Mouse (Mus musculus) ES-E14 (cell line): ENCODE measurements at regions not wholly inside any gene's neighbourhood (a gene's known extent, or its start where the extent isn't known, plus 50 kb on each side); places are given as distances from the start of the nearest gene placed in this dataset.

Experiments used
- DNase-seq: peaks from one replicate; pipeline ENCODE4 v3.0.0-alpha.2; 2013; ENCODE audit warnings: low read depth, low spot score
- H3K27ac ChIP-seq: 2 replicates; pipeline ENCODE4 v1.5.1; 2012; ENCODE audit warnings: low read depth, mild to moderate bottlenecking, low read length, moderate library complexity, mixed read lengths; ENCODE audit not compliant: poor library complexity, insufficient read depth, severe bottlenecking
- H3K36me3 ChIP-seq: 2 replicates; pipeline ENCODE4 v1.6.1; 2012; ENCODE audit warnings: mild to moderate bottlenecking, low read length, moderate library complexity, mixed read lengths; ENCODE audit not compliant: control insufficient read depth, poor library complexity, insufficient read depth, severe bottlenecking
- H3K4me1 ChIP-seq, 2 experiments: fragments of 150-350 bp in 1 of 2; sonication (generic) in 1 of 2; 2 replicates each; pipeline ENCODE4 v1.6.1; 2012; ENCODE audit warnings: low read length in 2 of 2, mild to moderate bottlenecking in 1 of 2, mixed read lengths in 1 of 2; ENCODE audit not compliant: control insufficient read depth in 2 of 2, insufficient read depth in 2 of 2, poor library complexity in 1 of 2
- H3K4me3 ChIP-seq, 2 experiments: fragments of 150-350 bp in 1 of 2; sonication (generic) in 1 of 2; 2 replicates each; pipeline ENCODE4 v1.5.1; 2012; ENCODE audit warnings: low read length in 2 of 2, low read depth in 1 of 2, mild to moderate bottlenecking in 1 of 2, mixed read lengths in 1 of 2; ENCODE audit not compliant: insufficient read depth in 1 of 2, poor library complexity in 1 of 2, severe bottlenecking in 1 of 2
- H3K9ac ChIP-seq: 2 replicates; pipeline ENCODE4 v1.6.1; 2012; ENCODE audit warnings: low read depth, mild to moderate bottlenecking, low read length, mixed read lengths; ENCODE audit not compliant: poor library complexity, insufficient read depth, severe bottlenecking
- H3K9me3 ChIP-seq: fragments of 150-350 bp; sonication (generic); 2 replicates; pipeline ENCODE4 v1.6.1; 2012; ENCODE audit warnings: low read depth, mild to moderate bottlenecking, low read length; ENCODE audit not compliant: control insufficient read depth, insufficient read depth
- CHD2 ChIP-seq: IDR thresholded peaks from 2 replicates; pipeline ENCODE4 v1.6.1; 2014; ENCODE audit warnings: mild to moderate bottlenecking, low read depth, low read length, inconsistent platforms
- HCFC1 ChIP-seq: IDR thresholded peaks from 2 replicates; pipeline ENCODE4 v1.6.1; 2012; ENCODE audit warnings: low read length, inconsistent platforms, borderline replicate concordance; ENCODE audit not compliant: insufficient read depth
- MAFK ChIP-seq: IDR thresholded peaks from 2 replicates; pipeline ENCODE4 v1.6.1; 2014; ENCODE audit warnings: mild to moderate bottlenecking, low read depth, low read length, inconsistent platforms; ENCODE audit not compliant: insufficient read depth
- ZC3H11A ChIP-seq: IDR thresholded peaks from 2 replicates; pipeline ENCODE4 v1.6.1; 2012; ENCODE audit warnings: low read depth, mild to moderate bottlenecking, inconsistent platforms, low read length, borderline replicate concordance
- ZNF384 ChIP-seq: IDR thresholded peaks from 2 replicates; pipeline ENCODE4 v1.6.1; 2012; ENCODE audit warnings: low read depth, low read length, inconsistent platforms
- in situ Hi-C, 2 experiments: fragments of 600-800 bp; cut with MboI; formaldehyde crosslinking; loops; one replicate each; pipeline ENCODE4 v1.15.1; 2025; ENCODE audit warnings: low sequenced_read_pairs in 2 of 2, inconsistent platforms in 1 of 2; ENCODE audit not compliant: unreplicated experiment in 2 of 2

DNA sequence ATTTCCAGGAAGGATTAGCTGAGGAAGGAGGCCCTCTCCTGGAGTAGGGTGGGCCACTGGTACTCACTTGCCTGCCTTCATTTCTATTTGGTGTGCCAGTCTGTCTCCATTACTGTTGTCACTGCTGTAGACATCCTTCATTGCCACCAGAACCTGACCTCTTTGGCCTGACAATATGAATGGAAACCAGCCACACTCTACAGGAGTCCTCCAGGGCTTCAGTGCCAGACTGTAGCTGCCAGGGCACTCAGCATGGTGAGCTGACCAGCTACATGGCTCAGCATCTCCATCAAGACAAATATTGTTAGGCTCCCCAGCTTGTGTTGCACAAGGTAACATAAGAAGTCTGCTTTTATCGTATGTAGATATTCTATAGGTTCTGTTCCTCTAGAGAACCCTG is 205.2 kb upstream of the Adra1b start:
- no peak for TF ChIP-seq HCFC1
- no peak for TF ChIP-seq MAFK
- TF ChIP-seq ZC3H11A, result no peak
- no peak for TF ChIP-seq ZNF384
- TF ChIP-seq CHD2, result no peak
- Histone ChIP-seq H3K9me3 (no peaks in the 10 kb centered on the region), H3K36me3 (no peaks in the 10 kb centered on the region), H3K9ac (no peak overlapping the region), H3K4me3 (no peak overlapping the region), H3K4me1 (no peaks in the 10 kb centered on the region), H3K27ac (no peak overlapping the region)
- no peak for DNase-seq
- in situ Hi-C loops, result no loop called here

DNA sequence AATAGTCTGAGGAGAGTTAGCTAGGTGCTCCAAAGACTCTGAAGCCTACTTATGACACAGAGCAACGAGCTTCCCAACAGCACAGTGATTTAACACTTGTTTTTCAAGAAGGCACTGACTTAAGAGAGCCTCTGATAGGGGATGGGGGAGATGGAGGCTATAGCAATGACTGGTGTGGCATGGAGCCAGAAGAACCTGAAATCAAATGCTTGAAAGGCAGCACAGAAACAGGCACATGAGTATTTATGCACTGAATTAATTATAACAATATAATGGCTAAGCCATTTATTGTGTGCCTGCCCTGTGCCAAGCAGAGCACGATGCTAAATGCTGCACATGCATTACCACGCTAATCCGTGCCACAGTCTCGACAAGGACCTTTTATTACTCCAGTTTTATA is 210.5 kb upstream of the Adra1b start:
- Histone ChIP-seq H3K9ac (no peak overlapping the region), H3K27ac (no peak overlapping the region), H3K4me3 (no peak overlapping the region), H3K9me3 (no peaks in the 10 kb centered on the region), H3K36me3 (no peaks in the 10 kb centered on the region), H3K4me1 (no peaks in the 10 kb centered on the region)
- DNase-seq, result no peak
- in situ Hi-C loops, result no loop called here
- TF ChIP-seq ZNF384, result no peak
- no peak for TF ChIP-seq ZC3H11A
- no peak for TF ChIP-seq HCFC1
- TF ChIP-seq CHD2, result no peak
- no peak for TF ChIP-seq MAFK

DNA sequence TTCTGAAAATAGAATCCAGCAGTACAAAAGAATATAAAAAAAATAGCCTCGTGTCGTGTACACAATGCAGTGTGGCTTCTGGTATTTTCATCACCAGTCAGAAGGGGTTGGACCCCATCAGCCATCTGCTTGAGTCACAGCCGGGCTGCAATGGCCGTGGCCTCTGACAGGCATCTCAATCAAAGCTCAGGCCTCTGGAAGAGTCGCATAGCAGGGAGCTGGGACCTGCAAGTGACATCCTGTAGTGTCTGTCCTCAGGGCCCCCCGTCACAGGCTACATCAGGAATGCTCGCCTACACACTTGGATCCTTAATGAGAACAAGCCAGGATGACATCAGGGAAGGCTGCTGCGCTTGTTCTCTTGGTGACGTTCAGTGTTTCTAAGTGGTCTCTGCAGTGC is 226.1 kb upstream of the Adra1b start:
- in situ Hi-C loops, result no loop called here

DNA sequence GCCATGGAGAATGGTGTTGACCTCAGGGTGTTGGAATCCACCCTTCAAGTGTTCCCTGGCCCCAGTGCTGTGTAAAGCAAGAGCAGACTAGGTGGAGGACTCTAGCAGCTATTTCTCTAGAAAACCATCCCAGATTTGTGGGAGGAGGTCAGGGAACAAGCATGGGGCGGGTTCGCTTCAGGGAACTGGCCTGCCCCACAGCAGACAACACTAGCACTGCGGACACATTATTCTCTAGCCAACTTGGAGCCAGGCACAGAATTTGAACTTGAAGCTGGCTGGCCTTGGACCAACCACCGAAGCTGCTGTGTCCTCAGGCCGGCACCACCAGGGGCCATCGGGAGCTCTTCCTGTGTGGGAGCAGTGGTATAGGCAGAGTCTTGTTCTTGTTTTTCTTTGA is 227.5 kb upstream of the Adra1b start:
- Histone ChIP-seq H3K9me3 (no peaks in the 10 kb centered on the region), H3K36me3 (no peaks in the 10 kb centered on the region), H3K9ac (no peak overlapping the region), H3K27ac (no peak overlapping the region), H3K4me3 (no peak overlapping the region), H3K4me1 (no peaks in the 10 kb centered on the region)
- TF ChIP-seq HCFC1, result no peak
- TF ChIP-seq MAFK, result no peak
- TF ChIP-seq ZNF384, result no peak
- TF ChIP-seq CHD2, result no peak
- TF ChIP-seq ZC3H11A, result no peak
- no peak for DNase-seq
- in situ Hi-C loops, result no loop called here

More for the DNA sequence above, 226.1 kb upstream of the Adra1b start:
- Histone ChIP-seq H3K27ac (no peak overlapping the region), H3K9me3 (no peaks in the 10 kb centered on the region), H3K4me1 (no peaks in the 10 kb centered on the region), H3K9ac (no peak overlapping the region), H3K36me3 (no peaks in the 10 kb centered on the region), H3K4me3 (no peak overlapping the region)
- DNase-seq, result no peak
- TF ChIP-seq ZC3H11A, result no peak
- no peak for TF ChIP-seq MAFK
- no peak for TF ChIP-seq CHD2
- TF ChIP-seq ZNF384, result no peak

DNA sequence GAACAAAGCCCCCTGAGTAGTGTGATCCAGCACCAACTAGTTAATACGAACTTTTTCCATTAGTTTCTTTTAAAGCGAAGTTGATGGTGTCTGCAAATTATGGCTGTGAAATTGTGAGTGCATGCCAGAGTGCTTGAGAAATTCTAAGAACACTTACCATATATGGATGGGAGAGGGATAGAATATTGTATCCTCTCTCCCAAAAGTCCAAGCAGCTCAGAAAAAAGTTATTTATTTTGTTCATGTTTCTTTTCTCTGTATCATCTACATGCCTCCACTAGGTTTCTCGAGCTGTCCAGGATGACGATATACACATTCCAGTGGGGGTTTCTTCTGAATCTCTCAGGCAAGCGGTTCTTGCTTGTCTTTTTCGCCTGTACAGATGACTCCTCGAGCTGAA is 232.2 kb upstream of the Adra1b start:
- no peak overlapping the region for H3K27ac ChIP-seq
- no peaks in the 10 kb centered on the region for H3K9me3 ChIP-seq
- H3K4me3 ChIP-seq, result no peak overlapping the region
- H3K4me1 ChIP-seq, result no peaks in the 10 kb centered on the region
- no peak for TF ChIP-seq ZNF384
- TF ChIP-seq HCFC1, result no peak
- TF ChIP-seq ZC3H11A, result no peak
- TF ChIP-seq CHD2, result no peak
- no peak for TF ChIP-seq MAFK
- H3K36me3 ChIP-seq, result no peaks in the 10 kb centered on the region
- DNase-seq, result no peak
- in situ Hi-C loops, result no loop called here
- H3K9ac ChIP-seq, result no peak overlapping the region
